Mouse (Mus musculus) heart, embryonic 15.5 days (tissue): ENCODE data around the gene Eef2. TPM values are rescaled to one million over a fixed set of nuclear protein-coding genes. Genes with fewer than 3 reads are reported as not detected.
"Not testable (repeated sequence)": the region's sequence is repeated elsewhere in the genome, so short reads cannot be mapped to it uniquely, and the experiment has no call there.

ENCODE experiments used
- ATAC-seq: fragments of 200-750 bp; cut with Nextera tagmentation; replicated peaks from 2 replicates; pipeline ENCODE4 v1.8.0; 2017; ENCODE audit warnings: low read depth, moderate TSS enrichment; ENCODE audit not compliant: insufficient number of reproducible peaks, insufficient read depth, low FRiP score
- H3K27ac ChIP-seq: fragments of 300-500 bp; sonication (generic); 2 replicates; pipeline ENCODE4 v1.5.1; 2015; ENCODE audit warnings: mild to moderate bottlenecking, inconsistent platforms
- H3K27me3 ChIP-seq: fragments of 300-500 bp; sonication (generic); 2 replicates; pipeline ENCODE4 v1.6.1; 2015; ENCODE audit warnings: inconsistent platforms
- H3K36me3 ChIP-seq: fragments of 300-500 bp; sonication (generic); 2 replicates; pipeline ENCODE4 v1.6.1; 2015; ENCODE audit warnings: mild to moderate bottlenecking, inconsistent platforms
- H3K4me1 ChIP-seq: fragments of 300-500 bp; sonication (generic); replicated peaks from 2 replicates; pipeline ENCODE4 v1.6.1; 2015; ENCODE audit warnings: inconsistent platforms
- H3K4me2 ChIP-seq: fragments of 300-500 bp; sonication (generic); 2 replicates; pipeline ENCODE4 v1.6.1; 2015; ENCODE audit warnings: inconsistent platforms, mild to moderate bottlenecking, moderate library complexity
- H3K4me3 ChIP-seq: fragments of 300-500 bp; sonication (generic); 2 replicates; pipeline ENCODE4 v1.5.1; 2015; ENCODE audit warnings: mild to moderate bottlenecking, inconsistent platforms
- H3K9ac ChIP-seq: fragments of 300-500 bp; sonication (generic); 2 replicates; pipeline ENCODE4 v1.6.1; 2015; ENCODE audit warnings: mild to moderate bottlenecking, inconsistent platforms
- H3K9me3 ChIP-seq: fragments of 300-500 bp; sonication (generic); replicated peaks from 2 replicates; pipeline ENCODE4 v1.6.1; 2016; ENCODE audit warnings: inconsistent platforms
- WGBS: fragments of 180-500 bp; shearing (Covaris S2); methylation state at CpG from one replicate; pipeline ENCODE4 v1.1.7; 2015; ENCODE audit warnings: mixed read lengths; 5-methylcytosine and 5-hydroxymethylcytosine counted together
- polyA plus RNA-seq: library from polyadenylated mRNA; unstranded; fragments of >200 nt; fragmentation: Nextera tagmentation; extraction: Ambion mirVana; gene quantifications from 2 replicates; pipeline ENCODE4 v1.2.1, GENCODE M21; 2015

Eef2 gene
- polyA plus RNA-seq, 1 experiment from 2014 or later: 350 TPM

DNA sequence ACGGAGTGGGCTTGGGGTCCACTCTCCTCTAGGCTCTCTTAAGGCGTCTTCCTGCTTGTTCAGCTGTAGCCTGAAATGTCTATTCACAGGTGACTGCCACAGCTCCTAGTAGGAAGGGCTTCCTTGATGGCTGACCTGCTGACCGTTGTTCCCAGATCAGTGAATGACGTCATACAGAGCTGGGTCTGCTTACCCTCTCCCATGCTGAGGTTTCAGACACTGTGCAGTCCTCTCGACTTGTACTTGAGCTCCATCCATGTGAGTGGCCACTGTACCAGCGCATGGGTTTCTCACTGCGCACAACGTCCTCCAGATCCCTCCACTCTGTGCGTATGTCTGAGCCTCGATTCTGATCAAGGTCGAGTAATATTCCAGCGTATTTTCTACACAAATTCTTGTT lies 23.8 kb upstream of the Eef2 start:
- Histone ChIP-seq H3K9me3 (no peaks in the 10 kb centered on the region), H3K36me3 (peaks cover 69% of the 10 kb centered on the region), H3K4me3 (no peak overlapping the region), H3K27ac (peak overlapping the region; percentile 74), H3K4me1 (peaks cover 13% of the 10 kb centered on the region), H3K4me2 (no peak overlapping the region), H3K9ac (no peak overlapping the region; the same call in 1 of the 2 replicates), H3K27me3 (no peaks in the 10 kb centered on the region)
- no peak for ATAC-seq
- WGBS: 56% methylated on average over 12 of the region's 12 CpGs

DNA sequence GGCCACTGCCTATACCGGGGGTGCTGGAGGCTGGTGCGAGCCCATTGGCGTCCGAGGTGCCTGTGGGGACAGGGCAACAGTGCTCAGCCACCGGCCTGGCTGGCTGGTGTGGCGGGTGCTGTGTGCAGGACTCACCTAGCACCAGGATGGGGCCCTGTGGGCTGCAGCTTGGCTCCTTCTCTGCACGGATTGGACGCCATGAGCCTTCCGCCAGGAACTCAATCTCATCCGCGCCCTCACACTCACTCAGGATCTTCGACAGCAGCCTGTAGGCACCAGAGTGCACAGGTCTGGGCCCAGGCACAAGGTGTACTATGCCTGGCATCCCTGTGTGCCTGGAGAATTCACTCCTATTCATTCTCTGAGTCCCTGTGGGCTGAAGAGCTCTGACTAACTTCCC lies 22.1 kb upstream of the Eef2 start:
- 85% methylated on average over 12 of the region's 12 CpGs for WGBS
- no peak overlapping the region for H3K4me2 ChIP-seq
- peaks cover 63% of the 10 kb centered on the region for H3K36me3 ChIP-seq
- ATAC-seq: no peak
- H3K27ac ChIP-seq: no peak overlapping the region
- H3K9ac ChIP-seq: no peak overlapping the region
- H3K4me3 ChIP-seq: no peak overlapping the region
- H3K4me1 ChIP-seq: peaks cover 13% of the 10 kb centered on the region
- no peaks in the 10 kb centered on the region for H3K9me3 ChIP-seq
- no peaks in the 10 kb centered on the region for H3K27me3 ChIP-seq

GRCm38 (mm10) chr10:81154736-81155135 lies 21.7 kb upstream of the Eef2 start:
- H3K4me1 ChIP-seq: peaks cover 13% of the 10 kb centered on the region
- WGBS: 87% methylated on average over 6 of the region's 6 CpGs
- no peak for ATAC-seq
- H3K4me2 ChIP-seq: no peak overlapping the region
- H3K4me3 ChIP-seq: no peak overlapping the region
- no peak overlapping the region for H3K9ac ChIP-seq
- H3K36me3 ChIP-seq: peaks cover 59% of the 10 kb centered on the region
- no peak overlapping the region for H3K27ac ChIP-seq
- H3K9me3 ChIP-seq: no peaks in the 10 kb centered on the region
- no peaks in the 10 kb centered on the region for H3K27me3 ChIP-seq

DNA sequence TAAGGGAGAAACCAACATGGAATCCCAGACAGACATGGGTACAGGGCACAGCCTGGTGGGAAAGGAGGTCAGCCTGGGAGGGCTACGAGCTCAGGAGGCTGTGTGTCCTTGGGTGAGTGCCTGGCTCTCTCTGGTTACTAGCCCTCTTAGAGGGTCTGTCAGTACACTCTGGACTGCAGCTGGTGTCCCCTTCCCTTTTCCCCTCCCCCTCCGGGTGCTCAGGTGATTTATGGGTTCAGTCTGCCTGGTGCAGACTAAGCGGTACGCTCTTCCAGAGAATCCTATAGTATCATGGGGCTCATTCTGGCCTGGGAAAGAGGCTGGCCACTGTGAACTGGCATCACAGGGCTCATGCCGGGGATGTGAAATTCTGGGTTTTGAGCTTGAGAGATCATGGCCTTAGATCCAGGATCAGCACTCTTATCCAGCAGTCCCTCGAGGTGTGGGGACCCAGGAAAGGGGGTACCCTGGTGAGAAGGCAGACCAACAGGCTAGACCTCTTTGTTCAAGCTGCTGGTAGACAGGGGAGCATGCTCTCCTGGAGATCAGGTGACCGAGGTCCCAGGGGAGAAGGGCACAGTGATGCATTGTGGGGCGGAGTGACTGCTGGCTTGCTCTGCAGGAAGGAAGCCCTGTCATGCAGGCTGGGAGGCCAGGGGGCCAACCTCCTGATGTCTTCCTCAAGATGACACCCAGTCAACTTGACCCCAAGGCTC lies 14.7 kb upstream of the Eef2 start:
- Histone ChIP-seq H3K4me2 (no peak overlapping the region), H3K27me3 (no peaks in the 10 kb centered on the region), H3K4me3 (no peak overlapping the region), H3K36me3 (peaks cover 38% of the 10 kb centered on the region), H3K27ac (no peak overlapping the region), H3K4me1 (peaks cover 17% of the 10 kb centered on the region), H3K9ac (no peak overlapping the region), H3K9me3 (no peaks in the 10 kb centered on the region)
- ATAC-seq: no peak
- 82% methylated on average over 8 of the region's 8 CpGs for WGBS

GRCm38 (mm10) chr10:81162318-81162652 lies 14.1 kb upstream of the Eef2 start:
- Histone ChIP-seq H3K9me3 (no peaks in the 10 kb centered on the region), H3K27me3 (no peaks in the 10 kb centered on the region), H3K9ac (no peak overlapping the region), H3K4me1 (peaks cover 21% of the 10 kb centered on the region), H3K27ac (no peak overlapping the region), H3K36me3 (peaks cover 33% of the 10 kb centered on the region), H3K4me2 (no peak overlapping the region), H3K4me3 (no peak overlapping the region)
- 71% methylated on average over 2 of the region's 2 CpGs for WGBS
- ATAC-seq: no peak

- no peak for ATAC-seq
- Histone ChIP-seq H3K9ac (no peak overlapping the region), H3K9me3 (no peaks in the 10 kb centered on the region), H3K4me3 (no peak overlapping the region), H3K36me3 (peaks cover 19% of the 10 kb centered on the region), H3K27me3 (no peaks in the 10 kb centered on the region), H3K4me1 (peaks cover 30% of the 10 kb centered on the region), H3K27ac (no peak overlapping the region), H3K4me2 (no peak overlapping the region)
- WGBS: 79% methylated on average over 8 of the region's 8 CpGs
Observed at GRCm38 (mm10) chr10:81165118-81165517, 11.3 kb upstream of the Eef2 start.

DNA sequence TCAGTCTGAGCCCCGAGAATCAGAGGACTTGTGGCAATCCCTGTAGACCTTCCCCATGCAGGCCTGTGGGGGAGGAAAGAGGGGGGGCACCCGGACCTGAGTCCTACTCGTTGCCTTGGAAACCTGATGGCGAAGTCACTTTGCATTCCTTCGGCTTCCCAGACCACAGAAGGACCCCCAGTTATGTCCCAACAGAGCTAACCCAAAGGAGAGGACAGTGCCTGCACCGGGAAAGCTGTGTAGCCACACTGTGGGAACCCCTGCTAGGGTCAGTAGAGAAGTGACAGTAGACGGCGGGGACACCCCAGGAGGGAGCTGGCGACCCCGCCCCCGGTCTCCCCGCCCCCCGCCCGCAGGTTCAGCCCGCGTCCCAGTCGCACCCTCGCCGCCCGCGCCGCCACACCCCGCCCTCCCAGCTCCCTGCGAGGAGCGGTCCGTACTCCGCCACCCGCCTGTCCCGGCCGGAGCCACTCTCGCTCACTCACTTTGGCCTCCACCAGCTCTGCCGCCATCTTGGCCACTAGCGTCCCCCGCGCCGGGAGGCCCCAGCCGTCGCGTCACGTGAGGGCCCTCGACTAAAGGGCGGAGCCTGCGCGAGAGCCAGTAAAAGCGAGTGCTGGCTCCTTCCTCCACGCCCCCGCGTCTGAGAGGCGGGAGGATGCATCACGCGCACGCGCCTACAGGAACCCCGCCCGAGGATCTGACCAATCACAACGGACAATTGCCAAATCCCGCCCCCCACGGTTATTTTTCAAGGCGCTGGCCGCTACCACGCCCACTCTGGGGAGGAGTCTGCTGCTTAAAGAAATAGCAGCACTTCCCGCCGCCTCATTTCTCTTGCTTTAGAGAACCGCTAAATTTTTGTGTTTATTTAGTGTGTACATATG lies 9.0 kb upstream of the Eef2 start, which contains the start of gene Pias4:
Gene Pias4, minus strand, starts transcription at position 724 of the 887 bp plus-strand sequence.
- under 1% methylated on average over 62 of the region's 64 CpGs for WGBS
- ATAC-seq: peak; percentile 92
- Histone ChIP-seq H3K9ac (peak within 1 kb of the TSS; percentile 94), H3K36me3 (peaks cover 3% of the 10 kb centered on the region), H3K4me2 (peak within 1 kb of the TSS; percentile 91), H3K4me3 (peak within 1 kb of the TSS; percentile 84), H3K27ac (peak within 1 kb of the TSS; percentile 83), H3K27me3 (no peaks in the 10 kb centered on the region), H3K9me3 (no peaks in the 10 kb centered on the region), H3K4me1 (peaks cover 25% of the 10 kb centered on the region)

- ATAC-seq: peak; percentile 39
- peak overlapping the region; percentile 91 for H3K4me2 ChIP-seq
- 12% methylated on average over 5 of the region's 5 CpGs for WGBS
- peaks cover 29% of the 10 kb centered on the region for H3K4me1 ChIP-seq
- no peaks in the 10 kb centered on the region for H3K27me3 ChIP-seq
- peaks cover 3% of the 10 kb centered on the region for H3K36me3 ChIP-seq
- peak overlapping the region; percentile 69 for H3K9ac ChIP-seq
- H3K4me3 ChIP-seq: peak overlapping the region; percentile 84
- peak overlapping the region; percentile 83 for H3K27ac ChIP-seq
- no peaks in the 10 kb centered on the region for H3K9me3 ChIP-seq
Observed at GRCm38 (mm10) chr10:81168087-81168431, 8.4 kb upstream of the Eef2 start.

DNA sequence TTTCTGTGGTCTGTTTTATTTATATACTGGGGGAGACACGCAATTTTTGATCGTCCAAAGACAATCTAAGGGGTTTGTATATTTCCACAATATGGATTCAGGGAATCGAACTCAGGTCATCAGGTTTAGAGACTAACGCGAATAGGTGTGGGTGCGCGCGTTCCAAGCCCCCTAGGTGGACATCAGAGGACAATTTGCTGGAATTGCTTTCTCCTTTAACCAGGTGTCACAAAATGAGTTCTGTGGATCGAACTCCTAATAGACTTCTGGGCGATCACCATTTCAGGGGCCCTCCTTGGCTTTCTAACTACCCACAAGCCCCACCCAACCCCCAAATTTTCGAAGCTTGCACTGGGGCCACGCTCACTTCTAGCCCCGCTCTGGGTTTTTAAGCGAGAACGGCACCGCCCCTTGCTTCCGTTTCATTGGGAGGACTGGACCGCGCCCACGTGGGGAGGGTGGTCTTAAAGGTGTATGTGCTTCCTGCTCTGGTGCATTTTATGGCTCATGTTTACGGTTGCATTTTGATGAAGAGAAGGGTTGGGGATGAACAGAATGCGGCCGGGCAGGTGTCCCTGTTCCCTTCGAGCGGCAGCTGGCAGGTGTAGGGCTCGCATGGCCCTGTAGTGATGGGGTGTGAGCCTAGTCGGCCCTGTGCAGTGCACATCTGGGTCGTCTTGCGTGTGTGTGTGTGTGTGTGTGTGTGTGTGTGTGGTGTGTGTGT lies 7.7 kb upstream of the Eef2 start:
- peak overlapping the region; percentile 69 for H3K9ac ChIP-seq
- H3K27me3 ChIP-seq: no peaks in the 10 kb centered on the region
- peak overlapping the region; percentile 84 for H3K4me3 ChIP-seq
- H3K4me1 ChIP-seq: peaks cover 35% of the 10 kb centered on the region
- H3K27ac ChIP-seq: peak overlapping the region; percentile 83
- ATAC-seq: peak; percentile 44; the same call in 1 of the 2 replicates
- H3K36me3 ChIP-seq: no peaks in the 10 kb centered on the region; the same call in none of the 2 replicates
- H3K9me3 ChIP-seq: no peaks in the 10 kb centered on the region
- 1% methylated on average over 29 of the region's 29 CpGs for WGBS
- peak overlapping the region; percentile 91 for H3K4me2 ChIP-seq

GRCm38 (mm10) chr10:81169411-81169900 lies 7.0 kb upstream of the Eef2 start:
- H3K27me3 ChIP-seq, H3K4me3 ChIP-seq, H3K9me3 ChIP-seq, H3K9ac ChIP-seq, ATAC-seq, H3K36me3 ChIP-seq: not testable (repeated sequence)
- WGBS: 23% methylated on average over 13 of the region's 14 CpGs
- Histone ChIP-seq H3K4me2 (peak overlapping the region; percentile 91; the same call in 1 of the 2 replicates), H3K4me1 (peaks cover 43% of the 10 kb centered on the region), H3K27ac (peak overlapping the region; percentile 47; the same call in 1 of the 2 replicates)

DNA sequence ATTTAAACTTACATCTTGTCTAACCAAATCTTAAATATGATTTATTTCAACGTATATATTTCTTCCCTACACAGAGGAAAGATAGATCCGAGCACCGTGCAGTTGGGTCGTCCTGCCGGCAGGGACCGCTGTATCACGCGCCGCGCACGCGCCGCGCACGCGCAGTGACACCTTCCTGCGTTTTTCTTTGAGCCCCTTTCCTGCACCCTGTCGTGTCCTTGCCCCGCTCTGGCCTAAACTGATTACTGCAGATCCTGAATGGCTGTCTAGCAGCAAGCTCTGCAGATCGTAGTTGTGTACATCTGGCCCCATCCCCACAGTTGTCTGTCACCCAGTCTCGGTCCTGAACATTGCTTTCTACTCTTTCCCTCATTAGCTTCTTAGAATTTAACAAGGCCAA lies 3.3 kb upstream of the Eef2 start:
- peak overlapping the region; percentile 51 for H3K4me2 ChIP-seq
- H3K36me3 ChIP-seq: peaks cover 7% of the 10 kb centered on the region
- peak overlapping the region; percentile 18; the same call in 1 of the 2 replicates for H3K4me3 ChIP-seq
- no peaks in the 10 kb centered on the region for H3K9me3 ChIP-seq
- ATAC-seq: peak; percentile 24; the same call in 1 of the 2 replicates
- H3K27me3 ChIP-seq: no peaks in the 10 kb centered on the region
- H3K9ac ChIP-seq: peak overlapping the region; percentile 51
- peaks cover 46% of the 10 kb centered on the region for H3K4me1 ChIP-seq
- WGBS: 3% methylated on average over 21 of the region's 21 CpGs
- H3K27ac ChIP-seq: peak overlapping the region; percentile 90
